Mouse (Mus musculus) myocyte (in vitro differentiated cells): ENCODE measurements around the gene Tnfrsf26.

Source experiments
- CEBPB ChIP-seq: IDR thresholded peaks from 2 replicates; pipeline ENCODE4 v1.6.1; 2011; ENCODE audit warnings: mild to moderate bottlenecking, moderate library complexity; ENCODE audit not compliant: poor library complexity, insufficient read depth, severe bottlenecking
- E2F4 ChIP-seq: IDR thresholded peaks from one replicate; pipeline ENCODE4 v1.6.1; 2011; ENCODE audit warnings: mild to moderate bottlenecking, control low read depth, moderate library complexity; ENCODE audit not compliant: insufficient read depth
- MAX ChIP-seq: IDR thresholded peaks from one replicate; pipeline ENCODE4 v1.6.1; 2011; ENCODE audit warnings: low read depth, mild to moderate bottlenecking, control low read depth
- POLR2A ChIP-seq: IDR thresholded peaks from one replicate; pipeline ENCODE4 v1.6.1; 2011; ENCODE audit warnings: low read depth, mild to moderate bottlenecking, control low read depth, moderate library complexity; ENCODE audit not compliant: insufficient read length
- SRF ChIP-seq: IDR thresholded peaks from one replicate; pipeline ENCODE4 v1.6.1; 2011; ENCODE audit warnings: low read depth; ENCODE audit not compliant: control insufficient read depth, insufficient read length
- TCF12 ChIP-seq: IDR thresholded peaks from one replicate; pipeline ENCODE4 v1.6.1; 2011; ENCODE audit warnings: mild to moderate bottlenecking, control low read depth; ENCODE audit not compliant: poor library complexity, insufficient read depth, severe bottlenecking
- USF1 ChIP-seq: IDR thresholded peaks from one replicate; pipeline ENCODE4 v1.6.1; 2011; ENCODE audit warnings: low read depth, mild to moderate bottlenecking, control low read depth, moderate library complexity

- TF ChIP-seq E2F4 (no peak), SRF (no peak), CEBPB (no peak), POLR2A (no peak), USF1 (no peak), TCF12 (peak; percentile 74), MAX (no peak)
Measured at GRCm38 (mm10) chr7:143663470-143663869, 34.9 kb upstream of the Tnfrsf26 start.
